Mouse (Mus musculus) urinary bladder, postnatal 25 days (tissue): ENCODE results near the gene 2010315B03Rik.
A peak's percentile ranks its signal among the peaks of the same experiment; 100 is the strongest.
"Not testable (repeated sequence)": the region's sequence is repeated elsewhere in the genome, so short reads cannot be mapped to it uniquely, and the experiment has no call there.

Source experiments
- DNase-seq: peaks from one replicate; pipeline ENCODE4 v3.0.0; 2022; ENCODE audit warnings: low spot score

Gene 2010315B03Rik

DNA sequence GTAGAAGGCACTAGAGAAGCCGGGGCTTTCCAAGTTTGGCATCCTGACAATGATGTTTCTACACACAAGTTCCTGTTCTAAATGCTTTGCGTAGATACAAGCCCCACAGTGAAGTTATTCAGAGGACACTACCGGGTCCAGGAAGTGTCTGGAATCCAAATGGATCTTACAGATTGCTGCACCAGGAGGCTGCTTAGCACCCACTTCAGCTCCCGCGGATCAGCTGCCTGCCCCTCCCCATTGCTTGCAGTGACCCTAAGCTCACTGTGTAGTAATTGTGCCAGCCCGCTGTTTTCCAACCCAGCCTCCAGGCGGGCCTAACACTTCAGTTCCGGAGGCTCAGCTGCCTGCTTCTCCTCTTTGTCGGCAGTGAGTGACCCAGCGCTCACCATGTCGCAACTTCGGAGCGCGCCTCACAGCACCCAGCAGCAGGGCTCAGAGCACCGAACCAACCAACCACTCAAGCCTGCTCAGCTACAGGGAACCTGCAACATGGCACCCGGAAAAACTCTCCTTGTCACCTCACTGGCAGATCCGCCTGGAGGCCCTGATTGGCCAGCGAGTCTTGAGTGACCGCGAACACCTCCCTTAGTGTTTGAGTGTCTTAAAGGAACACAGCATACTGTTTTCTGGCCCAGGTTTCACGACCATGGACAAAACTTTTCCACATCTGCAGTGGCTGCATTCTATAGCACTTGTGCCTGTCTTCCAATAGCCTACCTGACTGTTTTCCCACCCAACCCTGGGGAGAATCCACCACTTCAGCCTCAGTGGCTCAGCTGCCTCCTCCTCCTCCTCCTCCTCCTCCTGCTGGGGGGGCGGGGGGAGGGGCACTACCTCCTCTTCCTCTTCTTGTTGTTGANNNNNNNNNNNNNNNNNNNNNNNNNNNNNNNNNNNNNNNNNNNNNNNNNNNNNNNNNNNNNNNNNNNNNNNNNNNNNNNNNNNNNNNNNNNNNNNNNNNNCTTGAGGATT lies at the start of gene 2010315B03Rik:
Gene 2010315B03Rik, minus strand, starts transcription at position 526 of the 972 bp plus-strand sequence.
- DNase-seq = peak; percentile 63

DNA sequence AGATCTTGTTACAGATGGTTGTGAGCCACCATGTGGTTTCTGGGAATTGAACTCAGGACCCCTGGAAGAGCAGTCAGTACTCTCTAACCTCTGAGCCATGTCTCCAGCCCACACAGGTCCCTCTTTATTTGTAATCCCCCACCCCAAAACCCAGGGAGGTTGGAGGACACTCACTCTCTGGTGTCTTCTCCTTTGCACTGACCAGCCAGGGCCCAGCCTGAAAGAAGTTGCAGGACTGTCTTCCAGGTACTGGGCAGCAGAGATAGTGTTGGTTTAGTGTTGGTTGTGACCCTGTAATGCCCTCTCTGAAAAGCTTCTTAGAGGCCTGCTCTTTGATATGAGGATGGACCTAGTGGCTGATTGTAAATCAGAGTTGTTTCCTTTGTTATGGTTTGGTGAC lies 994 bp downstream of the 2010315B03Rik start:
- no peak for DNase-seq

DNA sequence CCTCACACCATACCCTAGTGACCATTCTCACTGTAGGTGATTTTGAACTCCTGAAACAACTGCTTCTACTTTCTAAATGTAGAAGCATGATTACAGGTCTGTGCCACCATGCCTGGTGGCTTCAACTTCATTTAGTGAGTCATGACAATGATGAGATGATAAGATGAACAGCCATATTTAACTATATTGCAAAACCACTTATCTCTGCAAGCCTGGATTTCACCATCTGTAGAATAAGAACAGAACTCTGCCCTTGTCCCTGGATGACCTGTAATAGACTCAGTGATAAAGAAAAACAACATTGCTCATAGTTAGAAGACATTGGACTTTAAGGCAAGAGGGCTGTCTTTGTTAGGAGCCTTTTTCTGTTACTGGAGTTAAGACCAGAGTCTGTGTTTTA lies 24.2 kb downstream of the 2010315B03Rik start:
- DNase-seq = no peak

DNA sequence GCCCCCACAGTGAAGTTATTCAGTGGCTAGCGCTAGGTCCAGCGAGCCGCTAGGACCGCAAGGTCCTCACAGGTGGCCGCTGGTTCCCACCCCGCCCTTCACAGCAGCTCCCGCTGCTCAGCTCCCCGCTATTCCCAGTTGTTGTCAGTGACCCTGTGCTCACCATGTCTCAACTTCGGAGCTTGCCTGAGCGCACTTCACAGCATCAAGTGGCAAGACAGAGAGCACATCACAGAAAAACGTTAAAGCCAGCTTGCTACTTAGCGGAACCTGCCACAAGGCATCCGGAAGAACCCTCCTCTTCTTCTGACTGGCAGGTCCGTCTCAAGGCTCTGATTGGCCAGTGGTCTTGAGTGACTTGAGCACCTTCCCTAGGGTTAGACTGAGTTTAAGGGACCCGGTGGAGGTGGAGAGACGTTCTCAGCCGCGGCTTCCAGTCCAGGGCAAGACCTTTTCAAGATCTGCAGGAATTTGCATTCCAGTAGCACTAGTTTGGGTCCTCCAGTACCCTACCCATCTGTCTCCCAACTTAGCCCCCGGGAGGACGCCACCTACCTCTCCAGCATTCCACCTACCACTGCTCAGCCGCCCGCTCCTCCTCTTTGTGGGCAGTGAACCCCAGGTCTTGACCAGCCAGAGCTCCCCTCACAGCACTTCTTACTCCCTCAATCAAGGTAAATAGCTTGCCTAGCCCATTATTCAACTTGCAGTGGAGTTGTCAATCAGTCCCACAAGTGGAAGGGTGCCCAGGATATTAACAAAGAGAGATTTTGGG lies 30.4 kb downstream of the 2010315B03Rik start:
- peak; percentile 66 for DNase-seq

DNA sequence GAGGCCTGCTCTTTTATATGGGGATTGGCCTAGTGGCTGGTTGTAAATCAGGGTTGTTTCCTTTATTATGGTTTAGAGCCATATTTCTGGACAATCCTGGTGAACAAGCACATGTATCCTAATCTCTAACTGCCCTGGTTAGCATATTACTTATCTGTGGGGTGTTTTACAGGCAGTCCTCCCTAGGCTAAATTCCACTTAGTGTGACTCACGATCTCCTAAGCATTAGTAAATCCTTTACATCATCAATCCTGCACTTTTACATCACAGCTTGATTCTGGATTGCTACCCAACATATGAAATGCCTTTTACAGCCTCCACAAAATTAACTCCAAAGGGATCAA lies 31.1 kb downstream of the 2010315B03Rik start:
- no peak for DNase-seq

DNA sequence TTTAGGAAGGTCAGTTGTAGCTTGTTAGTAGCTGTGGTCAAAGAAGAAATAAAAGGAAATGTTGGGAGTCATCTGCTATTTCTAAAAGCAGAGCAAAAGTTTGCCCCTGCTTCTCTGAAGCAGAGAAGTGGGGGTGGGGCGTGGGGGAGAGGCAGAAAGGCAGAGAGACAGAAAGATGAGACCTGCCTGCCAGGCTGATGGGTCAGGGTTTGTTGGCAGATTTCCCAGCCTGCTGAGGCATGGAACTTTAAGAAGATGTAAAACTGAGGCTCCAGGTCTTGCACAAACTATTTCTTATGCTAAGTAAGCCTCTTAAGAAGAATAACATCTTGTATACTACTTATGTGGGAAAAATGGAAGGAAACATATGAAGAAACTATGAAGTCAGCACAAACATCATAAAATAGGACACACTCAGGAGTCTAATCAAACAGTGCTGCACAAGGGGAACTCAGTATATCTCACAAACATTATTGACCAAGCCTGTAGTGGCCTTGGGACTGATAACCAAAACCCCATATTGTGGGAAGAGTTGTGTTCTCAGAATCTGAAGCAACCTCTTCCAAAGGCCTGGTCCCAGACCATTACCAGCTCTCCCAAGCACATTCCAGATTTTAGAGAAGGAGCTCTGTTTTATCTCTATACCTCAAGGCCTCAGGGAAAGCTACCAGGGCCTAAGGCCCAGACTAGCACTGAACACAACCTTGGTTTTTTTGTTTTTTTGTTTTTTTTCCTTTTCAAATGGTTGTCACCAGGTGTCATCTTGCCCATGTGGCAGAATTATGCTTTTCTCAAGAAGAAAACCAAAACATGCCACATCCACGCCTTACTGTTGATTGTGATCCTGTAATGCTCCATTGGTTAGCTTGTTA lies 31.7 kb downstream of the 2010315B03Rik start:
- DNase-seq = no peak

DNA sequence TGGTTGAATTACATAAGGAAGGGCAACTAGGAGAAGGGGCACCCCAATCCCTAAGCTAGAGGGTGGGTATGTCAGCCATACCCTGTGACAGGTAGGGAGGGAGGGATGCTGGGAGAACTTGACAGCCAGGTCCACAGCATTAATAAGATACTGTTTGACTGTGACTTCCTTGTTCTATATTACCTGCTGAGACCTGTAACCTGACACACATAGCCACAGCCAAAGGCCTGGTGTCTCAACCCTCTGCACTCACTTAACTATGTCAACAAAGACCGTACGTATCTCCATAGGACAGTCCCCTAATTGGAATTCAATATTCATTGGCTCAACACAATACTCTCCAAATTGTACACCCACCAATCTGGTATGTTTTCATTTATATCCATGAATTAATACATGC lies 33.2 kb downstream of the 2010315B03Rik start:
- DNase-seq = no peak

DNA sequence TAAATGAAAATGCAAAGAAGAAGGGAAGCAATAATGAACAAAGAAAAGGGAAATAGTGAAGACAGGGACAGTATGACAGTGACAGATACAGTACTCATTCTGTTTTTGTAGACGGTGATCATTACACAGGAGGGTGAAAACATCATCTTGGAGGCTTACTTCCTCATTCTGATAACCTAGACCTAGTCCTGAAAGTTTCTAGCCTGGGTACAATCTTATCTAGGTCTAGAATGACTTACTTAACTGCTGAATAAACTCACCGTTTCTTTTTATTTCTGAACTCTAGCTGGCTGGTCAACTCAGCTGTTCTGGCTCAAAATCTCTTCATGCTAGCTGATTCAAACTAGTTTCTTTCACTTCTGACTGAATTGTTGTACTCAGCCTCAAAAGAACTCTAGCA lies 37.4 kb downstream of the 2010315B03Rik start:
- no peak for DNase-seq

DNA sequence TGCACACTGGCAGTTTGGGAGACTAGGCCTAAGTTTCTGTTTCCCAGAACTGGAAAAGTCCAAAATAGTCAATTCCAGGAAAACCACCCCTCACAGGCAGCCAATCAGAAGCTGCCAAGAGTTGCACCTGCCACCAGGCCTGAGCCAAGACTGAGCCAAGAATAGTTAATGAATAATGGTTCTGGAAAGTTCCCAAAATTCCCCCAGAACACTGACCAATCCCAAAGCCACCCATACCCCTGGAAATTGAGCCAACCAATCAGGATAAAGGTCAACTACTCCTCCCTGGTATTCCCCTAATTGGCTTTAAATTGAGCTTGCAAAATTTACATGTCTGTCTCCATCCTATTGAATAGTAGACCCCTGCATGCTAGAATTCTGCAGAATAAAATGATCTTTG lies 39.3 kb downstream of the 2010315B03Rik start:
- DNase-seq = no peak

DNA sequence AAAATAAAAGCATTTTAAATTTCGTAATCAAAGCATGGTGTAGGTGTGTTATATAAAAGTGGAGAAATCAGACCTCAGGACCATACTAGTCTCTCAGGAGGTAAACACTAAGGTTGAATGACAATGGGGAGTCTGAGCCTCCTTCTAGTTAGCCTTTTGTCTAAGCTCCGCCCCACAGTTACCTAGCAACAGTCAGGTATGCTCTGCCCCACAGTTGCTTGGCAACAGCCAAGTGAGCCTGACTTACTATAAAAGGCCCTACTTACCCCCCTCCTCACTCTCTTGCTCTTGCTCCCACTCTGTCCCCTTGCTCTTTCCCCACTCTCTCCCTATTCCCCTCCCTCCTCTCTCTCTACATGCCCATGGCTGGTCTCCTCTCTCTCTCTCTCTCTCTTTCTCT lies 44.6 kb downstream of the 2010315B03Rik start:
- no peak for DNase-seq

DNA sequence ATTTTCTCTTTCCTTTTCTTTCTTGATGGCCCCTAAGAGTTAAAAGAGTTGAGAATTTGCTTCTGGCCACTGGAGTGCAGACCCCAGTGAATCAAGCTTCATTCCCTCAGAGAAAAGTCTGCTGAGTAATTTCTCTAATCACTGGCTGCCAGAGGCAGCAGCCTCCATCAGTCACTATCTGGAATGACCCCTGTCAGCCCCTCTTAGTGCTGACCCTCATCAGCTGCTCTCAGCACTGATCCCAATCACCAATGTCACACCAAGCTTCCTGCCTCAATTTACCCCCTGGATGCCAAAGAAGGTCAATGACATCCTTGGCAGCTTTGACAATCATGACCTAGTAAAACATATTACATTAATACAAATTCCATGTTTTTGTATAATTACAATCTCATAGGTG lies 45.0 kb downstream of the 2010315B03Rik start:
- DNase-seq = no peak

DNA sequence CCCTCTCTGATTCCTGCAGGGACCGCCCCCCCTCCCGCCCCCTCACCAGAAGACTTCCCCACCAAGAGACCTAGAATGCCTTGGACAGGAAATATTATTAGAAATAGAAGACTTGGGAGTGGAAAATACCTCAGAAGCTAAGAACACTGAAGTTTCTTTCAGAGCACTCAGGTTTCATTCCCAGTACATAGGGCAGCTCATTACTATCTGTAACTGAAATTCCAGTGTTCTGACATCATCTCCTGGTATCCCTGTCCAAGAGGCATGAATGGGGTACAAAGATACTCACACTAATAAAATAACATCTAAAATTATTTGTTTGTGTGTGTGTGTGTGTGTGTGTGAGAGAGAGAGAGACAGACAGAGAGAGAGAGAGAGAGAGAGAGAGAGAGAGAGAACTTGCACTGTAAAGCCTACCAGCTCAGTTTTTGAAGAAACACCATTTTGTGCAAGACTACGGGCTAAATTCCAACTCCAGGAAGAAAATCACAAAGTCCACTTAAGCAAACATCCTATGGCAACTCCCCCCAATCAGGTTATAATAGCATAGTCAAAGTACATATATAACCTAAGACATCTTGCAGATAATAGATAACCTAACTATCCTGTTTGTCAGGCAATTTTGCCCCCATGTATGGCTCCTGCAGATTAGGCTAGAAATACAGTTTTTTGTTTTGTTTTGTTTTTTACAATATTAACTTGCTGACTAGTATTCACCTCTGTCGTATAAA lies 49.3 kb downstream of the 2010315B03Rik start:
- DNase-seq = no peak

DNA sequence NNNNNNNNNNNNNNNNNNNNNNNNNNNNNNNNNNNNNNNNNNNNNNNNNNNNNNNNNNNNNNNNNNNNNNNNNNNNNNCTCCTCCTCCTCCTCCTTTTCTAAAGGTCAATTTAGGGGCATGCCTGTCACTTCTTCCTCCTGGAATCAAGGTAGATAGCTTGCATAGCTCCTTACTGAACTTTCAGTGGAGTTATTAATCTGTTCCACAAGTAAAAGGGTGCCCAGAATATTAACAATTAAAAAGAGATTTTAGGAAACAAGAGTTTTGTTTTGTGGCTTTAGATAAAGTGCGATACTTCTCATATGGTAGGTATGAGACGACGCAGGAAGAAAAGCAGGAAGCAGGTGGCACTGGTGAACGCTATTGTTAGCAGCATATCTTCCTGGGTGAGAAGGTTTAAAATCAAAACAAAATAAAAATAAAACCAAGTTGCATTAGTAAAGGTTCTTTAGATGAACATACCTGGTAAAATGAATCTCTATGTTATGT lies 54.4 kb downstream of the 2010315B03Rik start:
- DNase-seq = no peak

DNA sequence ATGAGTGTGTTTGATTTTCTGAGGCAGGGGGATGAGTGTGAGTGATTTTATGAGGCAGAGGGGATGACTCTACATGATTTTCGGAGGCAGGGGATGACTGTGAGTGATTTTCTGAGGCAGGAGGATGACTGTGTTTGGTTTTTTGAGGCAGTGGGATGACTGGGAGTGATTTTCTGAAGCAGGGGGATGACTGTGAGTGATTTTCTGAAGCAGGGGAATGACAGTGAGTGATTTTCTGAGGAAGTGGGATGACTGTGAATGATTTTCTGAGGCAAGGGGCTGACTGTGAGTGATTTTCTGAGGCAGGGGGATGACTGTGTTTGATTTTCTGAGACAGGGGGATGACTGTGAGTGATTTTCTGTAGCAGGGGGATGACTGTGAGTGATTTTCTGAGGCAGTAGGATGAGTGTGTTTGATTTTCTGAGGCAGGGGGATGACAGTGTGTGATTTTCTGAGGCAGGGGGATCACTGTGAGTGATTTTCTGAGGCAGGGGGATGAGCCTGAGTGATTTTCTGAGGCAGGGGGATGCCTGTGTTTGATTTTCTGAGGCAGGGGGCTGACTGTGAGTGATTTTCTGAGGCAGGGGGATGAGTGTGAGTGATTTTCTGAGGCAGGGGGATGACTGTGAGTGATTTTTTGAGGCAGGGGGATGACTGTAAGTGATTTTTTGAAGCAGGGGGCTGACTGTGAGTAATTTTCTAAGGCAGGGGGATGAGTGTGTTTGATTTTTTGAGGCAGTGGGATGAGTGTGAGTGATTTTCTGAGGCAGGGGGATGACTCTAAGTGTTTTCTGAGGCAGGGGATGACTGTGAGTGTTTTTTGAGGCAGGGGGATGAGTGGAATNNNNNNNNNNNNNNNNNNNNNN lies 55.1 kb downstream of the 2010315B03Rik start:
- no peak for DNase-seq

DNA sequence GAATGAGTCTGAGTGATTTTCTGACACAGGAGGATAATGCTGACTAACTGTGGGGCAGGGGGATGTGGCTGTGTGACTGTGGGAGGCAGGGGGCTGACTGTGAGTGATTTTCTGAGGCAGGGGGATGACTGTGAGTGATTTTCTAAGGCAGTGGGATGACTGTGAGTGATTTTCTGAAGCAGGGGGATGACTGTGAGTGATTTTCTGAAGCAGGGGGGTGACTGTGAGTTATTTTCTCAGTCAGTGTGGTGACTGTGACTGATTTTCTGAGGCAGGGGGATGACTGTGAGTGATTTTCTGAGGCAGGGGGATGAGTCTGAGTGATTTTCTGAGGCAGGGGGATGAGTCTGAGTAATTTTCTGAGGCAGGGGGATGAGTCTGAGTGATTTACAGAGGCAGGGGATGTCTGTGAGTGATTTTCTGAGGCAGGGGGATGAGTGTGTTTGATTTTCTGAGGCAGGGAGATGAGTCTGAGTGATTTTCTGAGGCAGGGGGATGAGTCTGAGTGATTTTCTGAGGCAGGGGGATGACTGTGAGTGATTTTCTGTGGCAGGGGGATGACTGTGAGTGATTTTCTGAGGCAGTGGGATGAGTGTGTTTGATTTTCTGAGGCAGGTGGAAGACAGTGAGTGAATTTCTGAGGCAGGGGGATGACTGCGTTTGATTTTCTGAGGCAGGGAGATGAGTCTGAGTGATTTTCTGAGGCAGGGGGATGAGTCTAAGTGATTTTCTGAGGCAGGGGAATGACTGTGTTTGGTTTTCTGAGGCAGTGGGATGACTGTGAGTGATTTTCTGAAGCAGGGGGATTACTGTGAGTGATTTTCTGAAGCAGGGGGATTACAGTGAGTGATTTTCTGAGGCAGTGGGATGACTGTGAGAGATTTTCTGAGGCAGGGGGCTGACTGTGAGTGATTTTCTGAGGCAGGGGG lies 56.0 kb downstream of the 2010315B03Rik start:
- not testable (repeated sequence) for DNase-seq

DNA sequence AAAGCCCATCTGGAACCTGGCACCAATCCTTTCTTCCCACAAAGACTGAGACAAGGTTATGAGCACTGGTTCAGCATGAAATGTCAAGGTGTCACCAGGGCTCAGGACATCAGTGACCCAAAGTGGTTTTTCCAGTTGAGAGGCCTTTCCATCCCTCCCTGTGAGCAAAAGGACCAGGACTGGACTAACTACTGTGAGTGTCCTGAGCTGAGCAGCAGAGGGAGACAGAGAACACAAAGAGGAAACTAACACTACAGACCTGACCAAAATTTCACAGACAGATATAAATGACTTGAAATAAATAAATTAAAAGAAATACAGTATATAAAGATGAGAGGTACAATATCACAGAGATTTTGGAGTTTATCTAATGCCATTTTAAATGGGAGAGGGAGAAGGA lies 61.1 kb downstream of the 2010315B03Rik start:
- DNase-seq = no peak
